Mouse (Mus musculus) bone marrow macrophage, adult 2 months (primary cell): Measurements from ENCODE around the gene Grin2a.

ENCODE experiments used
- CTCF ChIP-seq: IDR thresholded peaks from 2 replicates; pipeline ENCODE4 v1.5.1; 2012; ENCODE audit warnings: low read depth, mild to moderate bottlenecking, low read length, moderate library complexity
- POLR2A ChIP-seq: IDR thresholded peaks from 2 replicates; pipeline ENCODE4 v1.6.1; 2012; ENCODE audit warnings: mild to moderate bottlenecking, low read depth, low read length, borderline replicate concordance

DNA sequence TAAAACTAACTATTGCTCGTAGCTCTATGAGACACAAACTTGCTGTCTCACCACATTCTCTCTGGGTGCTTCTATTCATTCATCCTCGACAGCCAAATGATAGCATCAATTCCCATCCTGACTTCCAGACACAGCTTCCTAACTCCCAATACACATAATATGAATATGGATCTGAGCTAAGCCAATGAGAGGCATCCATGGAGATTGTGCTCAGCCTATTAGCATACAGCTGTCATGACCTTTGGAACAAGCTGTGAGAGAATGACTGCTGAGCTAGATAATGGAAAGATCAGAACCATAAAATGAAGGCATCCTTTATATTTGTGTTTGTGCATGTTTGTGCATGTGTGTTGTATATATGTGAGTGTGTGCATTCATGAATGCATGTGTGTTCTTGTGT, 323.0 kb downstream of the Grin2a start:
- no peak for TF ChIP-seq CTCF
- no peak for TF ChIP-seq POLR2A
